8 mouse cellular contexts compared by ENCODE assay signal in the genomic region with DNA sequence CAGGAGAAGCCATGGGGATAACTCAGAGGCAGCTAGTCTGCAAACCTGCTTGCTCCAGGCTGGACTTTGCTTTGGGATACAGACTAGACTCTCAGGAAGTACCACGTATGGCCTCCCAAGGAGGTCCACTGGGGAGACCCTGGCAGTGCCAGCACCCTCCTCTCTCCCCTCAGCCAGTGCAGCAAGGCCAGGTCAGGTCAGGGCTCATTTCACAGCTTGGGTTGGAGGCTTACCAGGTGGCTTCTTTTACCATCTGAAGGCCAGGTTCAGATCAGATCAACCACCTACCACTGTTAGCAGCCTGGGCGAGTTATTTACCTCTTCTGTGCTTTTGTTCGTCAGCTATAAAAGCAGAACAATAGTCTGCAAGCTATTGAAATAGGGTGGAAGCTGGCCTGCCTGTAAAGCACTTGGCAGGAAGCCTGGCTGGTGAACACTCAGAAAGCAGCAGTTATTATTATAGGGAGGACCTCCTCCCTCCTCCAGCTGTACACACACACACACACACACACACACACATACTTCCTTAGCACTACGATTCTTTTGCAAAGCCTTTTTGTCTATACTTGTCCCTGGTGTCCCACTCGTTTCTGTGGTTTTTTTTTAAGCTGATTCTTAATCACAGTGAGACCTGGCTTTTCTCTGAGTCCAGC. TPM values are rescaled to one million over a fixed set of nuclear protein-coding genes. Genes with fewer than 3 reads are reported as not detected.
DNase-seq lines count a peak whose midpoint lies in the region; ATAC-seq and TF ChIP-seq lines count a peak whose summit lies in the region.

No protein-coding gene starts in this region.

- H3K9ac ChIP-seq in forebrain, embryonic 16.5 days (replicated peaks; ENCODE audit: low read depth, low read length): peak overlapping the region; percentile 3; the same call in 1 of the 2 replicates
- no peak overlapping the region for H3K9ac ChIP-seq in lung, embryonic 14.5 days
- H3K9ac ChIP-seq in stomach, embryonic 14.5 days (replicated peaks; ENCODE audit: low read depth, low read length): no peak overlapping the region

- H3K36me3 ChIP-seq in forebrain, embryonic 16.5 days (ENCODE audit: control insufficient read depth, insufficient read depth): no peaks in the 10 kb centered on the region
- peaks cover 5% of the 10 kb centered on the region; the same call in 1 of the 2 replicates for H3K36me3 ChIP-seq in lung, embryonic 14.5 days (ENCODE audit: insufficient read depth)
- H3K36me3 ChIP-seq in stomach, embryonic 14.5 days (ENCODE audit: control insufficient read depth, insufficient read depth, low read length): no peaks in the 10 kb centered on the region; the same call in 1 of the 2 replicates

- peak in 1 of 2 experiments; percentile 53 for DNase-seq in left cerebral cortex, adult 2 months (ENCODE audit: extremely low spot score in 1 of 2, low spot score in 2 of 2)
- no peak for DNase-seq in left cerebral cortex, postnatal 4 days
- DNase-seq in lung, embryonic 14.5 days: peak; percentile 77
- no peak for DNase-seq in spleen, postnatal 36 days (ENCODE audit: low spot score in 2 of 2)
- DNase-seq in cerebellum, adult 11 months: no peak

- no peak for TF ChIP-seq CTCF in left cerebral cortex, adult 2 months (IDR thresholded peaks at IDR 0.05)
- TF ChIP-seq CTCF in lung, embryonic 14.5 days (IDR thresholded peaks at IDR 0.05; ENCODE audit: low read depth): no peak

- H3K27me3 ChIP-seq in forebrain, embryonic 16.5 days (replicated peaks; ENCODE audit: control insufficient read depth, insufficient read depth, low read length): no peaks in the 10 kb centered on the region
- no peaks in the 10 kb centered on the region for H3K27me3 ChIP-seq in lung, embryonic 14.5 days (ENCODE audit: insufficient read depth, low read length)
- H3K27me3 ChIP-seq in stomach, embryonic 14.5 days (ENCODE audit: control insufficient read depth, insufficient read depth, low read length): no peaks in the 10 kb centered on the region

- H3K4me3 ChIP-seq in left cerebral cortex, adult 2 months: no peak overlapping the region
- no peak overlapping the region for H3K4me3 ChIP-seq in forebrain, embryonic 16.5 days (replicated peaks; ENCODE audit: low read length)
- no peak overlapping the region for H3K4me3 ChIP-seq in lung, embryonic 14.5 days (ENCODE audit: low read depth, low read length)
- no peak overlapping the region for H3K4me3 ChIP-seq in stomach, embryonic 14.5 days (ENCODE audit: low read depth, low read length)

- intact Hi-C loops in left cerebral cortex, adult 2 months (cut with DNase I): no loop called here
- intact Hi-C loops in left cerebral cortex, postnatal 4 days (cut with DNase I): loop anchor here (10.0 kb wide), 1 partner anchor 1055 kb away; a partner anchor contains a TSS

- 3% methylated on average over 5 of the region's 5 CpGs for WGBS in forebrain, embryonic 16.5 days
- WGBS in lung, embryonic 14.5 days: 30% methylated on average over 5 of the region's 5 CpGs
- WGBS in stomach, embryonic 14.5 days: 37% methylated on average over 5 of the region's 5 CpGs

- H3K4me1 ChIP-seq in forebrain, embryonic 16.5 days (replicated peaks; ENCODE audit: control insufficient read depth, insufficient read depth, low read length): peaks cover 10% of the 10 kb centered on the region
- H3K4me1 ChIP-seq in lung, embryonic 14.5 days (ENCODE audit: insufficient read depth): no peaks in the 10 kb centered on the region
- peaks cover 9% of the 10 kb centered on the region; the same call in 1 of the 2 replicates for H3K4me1 ChIP-seq in stomach, embryonic 14.5 days (ENCODE audit: control insufficient read depth, insufficient read depth, low read length)

- H3K27ac ChIP-seq in left cerebral cortex, adult 2 months: peak overlapping the region; percentile 79
- peak overlapping the region; percentile 54 for H3K27ac ChIP-seq in forebrain, embryonic 16.5 days (ENCODE audit: low read length)
- peak overlapping the region; percentile 47; the same call in 1 of the 2 replicates for H3K27ac ChIP-seq in lung, embryonic 14.5 days (ENCODE audit: low read depth)
- peak overlapping the region; percentile 80 for H3K27ac ChIP-seq in stomach, embryonic 14.5 days (ENCODE audit: low read length)

- no peaks in the 10 kb centered on the region for H3K9me3 ChIP-seq in forebrain, embryonic 16.5 days (ENCODE audit: control insufficient read depth, low read length)
- no peaks in the 10 kb centered on the region for H3K9me3 ChIP-seq in lung, embryonic 14.5 days (ENCODE audit: low read depth, low read length)
- no peaks in the 10 kb centered on the region for H3K9me3 ChIP-seq in stomach, embryonic 14.5 days (ENCODE audit: control insufficient read depth, low read depth, low read length)

- peak; percentile 54 for ATAC-seq in forebrain, embryonic 16.5 days
- ATAC-seq in hematopoietic stem cell, adult 5-6 weeks (replicated peaks in 1 of 2; ENCODE audit: insufficient read depth in 1 of 2, low FRiP score in 2 of 2, low TSS enrichment in 1 of 2, low read depth in 1 of 2, poor library complexity in 2 of 2, severe bottlenecking in 2 of 2): peak; percentile 30 to 44; a peak in 2 of 4 replicates
- ATAC-seq in lung, embryonic 14.5 days (ENCODE audit: insufficient read depth): 0 out of 2 replicates have a peak, but pooled peaks have one; percentile 35
- ATAC-seq in stomach, embryonic 14.5 days (ENCODE audit: insufficient number of reproducible peaks, insufficient read depth, low FRiP score, low read depth): peak; percentile 21; the same call in 1 of the 2 replicates

- H3K4me2 ChIP-seq in forebrain, embryonic 16.5 days (ENCODE audit: low read length): no peak overlapping the region
- no peak overlapping the region for H3K4me2 ChIP-seq in lung, embryonic 14.5 days
- no peak overlapping the region for H3K4me2 ChIP-seq in stomach, embryonic 14.5 days (replicated peaks; ENCODE audit: low read depth, low read length)

RNA-seq across cellular contexts. Expression of a gene that starts 6.8 kb away (rescaled TPM):
- 10 to 100 TPM; 31.0 to 37.2 TPM for total RNA-seq in left cerebral cortex, adult 2 months (2021)
- 10 to 100 TPM; 36.9 to 38.2 TPM for total RNA-seq in left cerebral cortex, postnatal 4 days (2021)
- polyA plus RNA-seq in forebrain, embryonic 16.5 days (2015; fragmentation: Nextera tagmentation; extraction: Ambion mirVana): 36.7 and 38.3 TPM in 2 replicates
- 22.0 and 25.9 TPM in 2 replicates for total RNA-seq in hematopoietic stem cell, adult 5-6 weeks (2017)
- 42.6 and 46.5 TPM in 2 replicates for polyA plus RNA-seq in lung, embryonic 14.5 days (2014; fragmentation: Nextera tagmentation; extraction: Ambion mirVana)
- 47.6 and 48.6 TPM in 2 replicates for polyA plus RNA-seq in stomach, embryonic 14.5 days (2014; fragmentation: Nextera tagmentation; extraction: Ambion mirVana)

RNA-seq across cellular contexts. Expression of a gene that starts 12.0 kb away (rescaled TPM):
- 10 to 100 TPM; 53.4 to 59.2 TPM for total RNA-seq in left cerebral cortex, adult 2 months (2021)
- 10 to 100 TPM; 44.0 to 54.1 TPM for total RNA-seq in left cerebral cortex, postnatal 4 days (2021)
- polyA plus RNA-seq in forebrain, embryonic 16.5 days (2015; fragmentation: Nextera tagmentation; extraction: Ambion mirVana): 21.5 and 29.7 TPM in 2 replicates
- 0.40 and 0.44 TPM in 2 replicates for total RNA-seq in hematopoietic stem cell, adult 5-6 weeks (2017)
- polyA plus RNA-seq in lung, embryonic 14.5 days (2014; fragmentation: Nextera tagmentation; extraction: Ambion mirVana): 11.9 and 12.4 TPM in 2 replicates
- polyA plus RNA-seq in stomach, embryonic 14.5 days (2014; fragmentation: Nextera tagmentation; extraction: Ambion mirVana): 16.1 and 18.0 TPM in 2 replicates

RNA-seq across cellular contexts. Expression of a gene that starts 23.3 kb away (rescaled TPM):
- total RNA-seq in left cerebral cortex, adult 2 months (2021): 10 to 100 TPM; 70.8 to 72.8 TPM
- total RNA-seq in left cerebral cortex, postnatal 4 days (2021): 10 to 100 TPM; 87.7 to 90.4 TPM
- 143 and 156 TPM in 2 replicates for polyA plus RNA-seq in forebrain, embryonic 16.5 days (2015; fragmentation: Nextera tagmentation; extraction: Ambion mirVana)
- 66.5 and 97.5 TPM in 2 replicates for total RNA-seq in hematopoietic stem cell, adult 5-6 weeks (2017)
- polyA plus RNA-seq in lung, embryonic 14.5 days (2014; fragmentation: Nextera tagmentation; extraction: Ambion mirVana): 122 and 131 TPM in 2 replicates
- 95.3 and 104 TPM in 2 replicates for polyA plus RNA-seq in stomach, embryonic 14.5 days (2014; fragmentation: Nextera tagmentation; extraction: Ambion mirVana)

Comparison
In these comparisons a context has a peak if more than half of its experiments do, and no peak if none do; other contexts are left out.
1. RNA of a gene that starts 12.0 kb away (total RNA-seq): 53.4 to 59.2 TPM in left cerebral cortex, adult 2 months and 44.0 to 54.1 TPM in left cerebral cortex, postnatal 4 days; 0.40 to 0.44 TPM in hematopoietic stem cell, adult 5-6 weeks; every median in the first group is over 10 times any median in the second.
2. Peak in every context shown above with its lines, with median percentiles within 50 percentile points of each other: H3K27ac ChIP-seq and ATAC-seq.